In the genomic region with DNA sequence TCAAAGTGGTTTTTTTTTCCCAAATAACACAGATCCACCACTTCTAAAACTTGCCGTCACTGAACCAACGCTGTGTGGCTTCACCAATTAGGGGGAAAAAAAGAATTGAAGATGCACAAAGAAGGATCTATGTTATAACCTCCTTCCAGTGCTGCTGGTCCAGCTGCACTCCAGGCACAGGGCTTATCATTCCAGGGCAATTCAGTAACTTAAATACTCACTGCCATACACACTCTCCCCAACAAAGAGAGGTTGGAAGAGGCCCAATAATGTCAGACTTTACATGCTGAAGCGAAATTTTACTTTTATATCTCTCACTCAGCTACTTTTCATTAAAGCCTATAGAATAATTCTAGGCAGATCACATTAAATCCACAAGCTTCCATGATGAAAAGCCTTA, we compare ENCODE assay signal across 15 mouse cellular contexts. TPM values are rescaled to one million over a fixed set of nuclear protein-coding genes. Genes with fewer than 3 reads are reported as not detected.
DNase-seq lines count a peak whose midpoint lies in the region; ATAC-seq and TF ChIP-seq lines count a peak whose summit lies in the region.
"Had no signal": no experiment of that assay in that cellular context is flagged by ENCODE, and none has a peak within 500 bp of the region (broad histone marks: within the 10 kb centered on the region; RNA-seq: fewer than 3 reads in every experiment).

No protein-coding gene starts in this region.

- H3K79me2 ChIP-seq in heart, adult 2 months (replicated peaks; ENCODE audit: control insufficient read depth, insufficient read depth, low read length): peaks cover 1% of the 10 kb centered on the region; the same call in 1 of the 2 replicates

- no peak for DNase-seq in heart, adult 2 months
- DNase-seq in limb, embryonic 14.5 days (ENCODE audit: low spot score): no peak
- no peak for DNase-seq in limb, embryonic 10.5 days (ENCODE audit: low spot score)
- DNase-seq in adrenal gland, postnatal 10 days: no peak
- DNase-seq: adrenal gland, adult 2 months; cerebellum, adult 2 months; midbrain, embryonic 14.5 days; right cerebral cortex, adult 18-20 months had no signal

- peaks cover 7% of the 10 kb centered on the region; the same call in 1 of the 2 replicates for H3K9me3 ChIP-seq in heart, embryonic 14.5 days (ENCODE audit: control insufficient read depth, low read length)
- H3K9me3 ChIP-seq in limb, embryonic 14.5 days (ENCODE audit: control insufficient read depth, low read length): 0 out of 2 replicates have a peak, but pooled peaks cover 6% of the 10 kb centered on the region
- H3K9me3 ChIP-seq in limb, embryonic 10.5 days (replicated peaks): no peaks in the 10 kb centered on the region
- H3K9me3 ChIP-seq in liver, embryonic 12.5 days (replicated peaks): no peaks in the 10 kb centered on the region
- H3K9me3 ChIP-seq: embryonic facial prominence, embryonic 13.5 days; forebrain, embryonic 12.5 days had no signal

- 45% methylated on average over 3 of the region's 3 CpGs for WGBS in heart, embryonic 14.5 days
- 43% methylated on average over 3 of the region's 3 CpGs for WGBS in heart, adult 2 months
- 71% methylated on average over 3 of the region's 3 CpGs for WGBS in limb, embryonic 14.5 days
- 84% methylated on average over 3 of the region's 3 CpGs for WGBS in limb, embryonic 10.5 days
- 49% methylated on average over 3 of the region's 3 CpGs for WGBS in liver, embryonic 12.5 days (ENCODE audit: insufficient replicate concordance)

- peak overlapping the region; percentile 53 to 62 for H3K27ac ChIP-seq in heart, embryonic 14.5 days (replicated peaks in 1 of 2; ENCODE audit: control insufficient read depth in 1 of 2, insufficient read depth in 1 of 2, low read depth in 2 of 2, low read length in 2 of 2)
- H3K27ac ChIP-seq in heart, adult 2 months: no peak overlapping the region
- no peak overlapping the region; the same call in 1 of the 2 replicates for H3K27ac ChIP-seq in limb, embryonic 14.5 days (replicated peaks; ENCODE audit: low read depth, low read length)
- H3K27ac ChIP-seq in limb, embryonic 10.5 days: no peak overlapping the region
- 0 out of 2 replicates have a peak overlapping the region, but pooled peaks have one; percentile 49 for H3K27ac ChIP-seq in brown adipose tissue, adult 24 weeks (replicated peaks; ENCODE audit: low read depth, low read length)
- H3K27ac ChIP-seq in liver, embryonic 12.5 days: peak overlapping the region; percentile 49
- H3K27ac ChIP-seq: embryonic facial prominence, embryonic 13.5 days; forebrain, embryonic 12.5 days; left cerebral cortex, adult 2 months; limb, embryonic 12.5 days had no signal

- no peaks in the 10 kb centered on the region for H3K36me3 ChIP-seq in heart, embryonic 14.5 days (ENCODE audit: control insufficient read depth, insufficient read depth, low read length)
- H3K36me3 ChIP-seq in heart, adult 2 months (ENCODE audit: control insufficient read depth, insufficient read depth, low read length): no peaks in the 10 kb centered on the region; the same call in 1 of the 2 replicates
- no peaks in the 10 kb centered on the region for H3K36me3 ChIP-seq in limb, embryonic 14.5 days (ENCODE audit: control insufficient read depth, insufficient read depth, low read length)
- H3K36me3 ChIP-seq in limb, embryonic 10.5 days: peaks cover 22% of the 10 kb centered on the region
- no peaks in the 10 kb centered on the region for H3K36me3 ChIP-seq in liver, embryonic 12.5 days
- H3K36me3 ChIP-seq: embryonic facial prominence, embryonic 13.5 days; forebrain, embryonic 12.5 days had no signal

- no peak overlapping the region for H3K9ac ChIP-seq in heart, embryonic 14.5 days (ENCODE audit: low read length)
- H3K9ac ChIP-seq in heart, adult 2 months (ENCODE audit: low read depth, low read length): no peak overlapping the region
- H3K9ac ChIP-seq in limb, embryonic 14.5 days (ENCODE audit: low read depth, low read length, severe bottlenecking): no peak overlapping the region
- no peak overlapping the region for H3K9ac ChIP-seq in liver, embryonic 12.5 days
- H3K9ac ChIP-seq: embryonic facial prominence, embryonic 13.5 days; forebrain, embryonic 12.5 days; limb, embryonic 12.5 days had no signal

- intact Hi-C loops in heart, adult 2 months (cut with DNase I): no loop called here

- H3K4me2 ChIP-seq in heart, embryonic 14.5 days (ENCODE audit: low read length): no peak overlapping the region
- H3K4me2 ChIP-seq in limb, embryonic 14.5 days (replicated peaks; ENCODE audit: low read depth, low read length, severe bottlenecking): no peak overlapping the region
- no peak overlapping the region for H3K4me2 ChIP-seq in liver, embryonic 12.5 days
- H3K4me2 ChIP-seq: embryonic facial prominence, embryonic 13.5 days; forebrain, embryonic 12.5 days; limb, embryonic 12.5 days had no signal

- no peak overlapping the region for H3K4me3 ChIP-seq in heart, embryonic 14.5 days (ENCODE audit: control insufficient read depth in 1 of 2, insufficient read depth in 1 of 2, low read depth in 1 of 2, low read length in 2 of 2)
- H3K4me3 ChIP-seq in heart, adult 2 months: no peak overlapping the region
- no peak overlapping the region for H3K4me3 ChIP-seq in limb, embryonic 14.5 days (replicated peaks; ENCODE audit: low read length)
- H3K4me3 ChIP-seq in limb, embryonic 10.5 days: no peak overlapping the region
- no peak overlapping the region for H3K4me3 ChIP-seq in brown adipose tissue, adult 24 weeks (ENCODE audit: insufficient read depth, low read depth, low read length)
- no peak overlapping the region for H3K4me3 ChIP-seq in liver, embryonic 12.5 days
- H3K4me3 ChIP-seq: embryonic facial prominence, embryonic 13.5 days; forebrain, embryonic 12.5 days; left cerebral cortex, adult 2 months; limb, embryonic 12.5 days had no signal

- H3K27me3 ChIP-seq in heart, embryonic 14.5 days (ENCODE audit: control insufficient read depth, insufficient read depth, low read length): no peaks in the 10 kb centered on the region
- no peaks in the 10 kb centered on the region for H3K27me3 ChIP-seq in heart, adult 2 months (ENCODE audit: control insufficient read depth, insufficient read depth, low read length)
- H3K27me3 ChIP-seq in limb, embryonic 14.5 days (ENCODE audit: control insufficient read depth, insufficient read depth, low read length): no peaks in the 10 kb centered on the region
- H3K27me3 ChIP-seq in limb, embryonic 10.5 days (ENCODE audit: low read depth, poor library complexity, severe bottlenecking): no peaks in the 10 kb centered on the region
- no peaks in the 10 kb centered on the region for H3K27me3 ChIP-seq in liver, embryonic 12.5 days (replicated peaks)
- H3K27me3 ChIP-seq: embryonic facial prominence, embryonic 13.5 days; forebrain, embryonic 12.5 days; limb, embryonic 12.5 days had no signal

- no peak for ATAC-seq in heart, embryonic 14.5 days (ENCODE audit: insufficient number of reproducible peaks, insufficient read depth, low FRiP score, low read depth)
- 0 out of 2 replicates have a peak, but pooled peaks have one; percentile 53 for ATAC-seq in limb, embryonic 14.5 days (ENCODE audit: low FRiP score, low read depth)
- no peak for ATAC-seq in liver, embryonic 12.5 days

- H3K4me1 ChIP-seq in heart, embryonic 14.5 days (ENCODE audit: control insufficient read depth in 2 of 2, insufficient read depth in 2 of 2, low read length in 2 of 2): peaks cover 13 to 24% of the 10 kb centered on the region in 2 experiments
- H3K4me1 ChIP-seq in heart, adult 2 months (ENCODE audit: control insufficient read depth, insufficient read depth, low read length): peaks cover 3% of the 10 kb centered on the region
- peaks cover 18% of the 10 kb centered on the region; the same call in 1 of the 2 replicates for H3K4me1 ChIP-seq in limb, embryonic 14.5 days (ENCODE audit: control insufficient read depth, insufficient read depth, low read length)
- H3K4me1 ChIP-seq in limb, embryonic 10.5 days: peaks cover 8% of the 10 kb centered on the region; the same call in 1 of the 2 replicates
- H3K4me1 ChIP-seq in brown adipose tissue, adult 24 weeks (ENCODE audit: control insufficient read depth, insufficient read depth, insufficient read length, low read length): peaks cover 6% of the 10 kb centered on the region; the same call in 1 of the 2 replicates
- 0 out of 2 replicates have a peak, but pooled peaks cover 7% of the 10 kb centered on the region for H3K4me1 ChIP-seq in liver, embryonic 12.5 days
- H3K4me1 ChIP-seq: forebrain, embryonic 12.5 days had no signal

- no peak for TF ChIP-seq POLR2A in heart, adult 2 months (IDR thresholded peaks at IDR 0.05; ENCODE audit: insufficient read depth, low read depth, low read length)
- TF ChIP-seq POLR2A in limb, embryonic 14.5 days (IDR thresholded peaks at IDR 0.05; ENCODE audit: borderline replicate concordance, extremely low read depth, insufficient read depth, insufficient read length): no peak

- no peak for TF ChIP-seq EP300 in heart, adult 2 months (IDR thresholded peaks at IDR 0.05; ENCODE audit: insufficient read depth, low read depth, low read length)

- TF ChIP-seq CTCF in heart, adult 2 months (IDR thresholded peaks at IDR 0.05): no peak

RNA-seq across cellular contexts. Expression of a gene that starts 8.9 kb away (rescaled TPM):
- polyA plus RNA-seq in heart, embryonic 14.5 days (2014; fragmentation: Nextera tagmentation; extraction: Ambion mirVana): 15.6 and 16.8 TPM in 2 replicates
- total RNA-seq in heart, adult 2 months (2021): 1 to 10 TPM; 4.3 to 5.0 TPM
- 3.2 and 5.2 TPM in 2 replicates for polyA plus RNA-seq in heart, adult 2 months (2012; rRNA removed)
- 30.8 and 38.8 TPM in 2 replicates for polyA plus RNA-seq in limb, embryonic 14.5 days (2012; rRNA removed)
- polyA plus RNA-seq in limb, embryonic 14.5 days (2014; fragmentation: Nextera tagmentation; extraction: Ambion mirVana): 49.8 and 50.6 TPM in 2 replicates
- 26.7 and 35.2 TPM in 2 replicates for polyA plus RNA-seq in limb, embryonic 10.5 days (2016; fragmentation: Nextera tagmentation; extraction: Ambion mirVana)
- 5.7 and 8.3 TPM in 2 replicates for polyA plus RNA-seq in brown adipose tissue, adult 24 weeks (2012; ENCODE audit: insufficient read depth, insufficient read length, missing spikeins)
- polyA plus RNA-seq in liver, embryonic 12.5 days (2016; fragmentation: Nextera tagmentation; extraction: Ambion mirVana): 10.1 and 10.8 TPM in 2 replicates
- 10 to 100 TPM; 13.1 to 13.9 TPM for total RNA-seq in adrenal gland, postnatal 10 days (2021)

Comparison
In these comparisons a context has a peak if more than half of its experiments do, and no peak if none do; other contexts are left out.
1. H3K27ac ChIP-seq: peak in heart, embryonic 14.5 days (2 of 2), brown adipose tissue, adult 24 weeks (single experiment) and liver, embryonic 12.5 days (single experiment); none in heart, adult 2 months (single experiment), limb, embryonic 14.5 days (single experiment) and limb, embryonic 10.5 days (single experiment).